Mouse (Mus musculus): ENCODE data around the gene Zbtb48.

The Zbtb48 gene

DNA sequence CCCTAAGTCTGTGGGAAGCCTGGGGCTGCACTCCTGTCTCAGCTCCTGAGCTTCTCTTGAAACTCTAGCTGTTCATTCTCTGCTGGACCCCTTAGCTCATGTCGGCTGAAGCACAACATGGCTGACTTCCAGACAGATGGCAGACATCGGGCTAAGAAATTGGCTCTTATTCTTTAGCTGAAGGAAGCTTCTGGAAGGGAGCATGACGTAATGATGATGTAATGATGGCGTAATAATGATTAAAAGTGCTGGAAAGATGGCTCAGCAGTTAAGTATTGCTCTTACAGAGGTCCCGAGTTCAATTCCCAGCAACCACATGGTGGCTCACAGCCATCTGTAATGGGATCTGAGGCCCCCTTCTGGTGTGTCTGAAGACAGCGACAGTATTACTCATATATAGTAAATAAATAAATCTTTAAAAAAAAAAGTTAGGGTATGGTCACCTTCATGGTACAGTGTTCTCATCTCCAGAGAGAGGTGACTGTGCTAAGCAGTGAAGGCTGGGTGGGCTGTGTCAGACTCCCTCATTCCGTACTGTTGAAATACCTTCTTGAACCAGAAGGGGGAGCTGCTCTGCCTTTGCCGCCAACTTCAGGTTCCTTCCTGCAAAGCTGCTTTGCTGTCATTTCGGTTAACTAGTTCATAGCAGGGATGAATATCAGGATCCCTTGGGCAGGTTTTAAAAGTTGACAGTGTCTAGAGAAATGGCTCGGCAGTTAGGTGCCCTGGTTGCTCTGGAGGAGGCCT, 55.1 kb downstream of the Zbtb48 start:
- DNase-seq (ENCODE audit: low spot score), result no peak
